Mouse (Mus musculus) midbrain, embryonic 13.5 days (tissue): ENCODE results near the gene Gapt. TPM values are rescaled to one million over a fixed set of nuclear protein-coding genes. Genes with fewer than 3 reads are reported as not detected.
"Not testable (repeated sequence)": the region's sequence is repeated elsewhere in the genome, so short reads cannot be mapped to it uniquely, and the experiment has no call there.

Experiments used
- ATAC-seq: fragments of 200-750 bp; cut with Nextera tagmentation; 2 replicates; pipeline ENCODE4 v1.8.0; 2017; ENCODE audit warnings: mild to moderate bottlenecking, moderate TSS enrichment, moderate library complexity
- H3K27ac ChIP-seq: fragments of 300-500 bp; sonication (generic); 2 replicates; pipeline ENCODE4 v1.5.1; 2015; ENCODE audit warnings: inconsistent platforms, mild to moderate bottlenecking, moderate library complexity
- H3K27me3 ChIP-seq: fragments of 300-500 bp; sonication (generic); 2 replicates; pipeline ENCODE4 v1.6.1; 2015; ENCODE audit warnings: mild to moderate bottlenecking, inconsistent platforms
- H3K36me3 ChIP-seq: fragments of 300-500 bp; sonication (generic); 2 replicates; pipeline ENCODE4 v1.6.1; 2015; ENCODE audit warnings: mild to moderate bottlenecking, inconsistent platforms
- H3K4me1 ChIP-seq: fragments of 300-500 bp; sonication (generic); replicated peaks from 2 replicates; pipeline ENCODE4 v1.6.1; 2015; ENCODE audit warnings: inconsistent platforms
- H3K4me2 ChIP-seq: fragments of 300-500 bp; sonication (generic); replicated peaks from 2 replicates; pipeline ENCODE4 v1.6.1; 2015; ENCODE audit warnings: moderate library complexity, mild to moderate bottlenecking, inconsistent platforms
- H3K4me3 ChIP-seq: fragments of 300-500 bp; sonication (generic); replicated peaks from 2 replicates; pipeline ENCODE4 v1.5.1; 2015; ENCODE audit warnings: mild to moderate bottlenecking, inconsistent platforms
- H3K9ac ChIP-seq: fragments of 300-500 bp; sonication (generic); replicated peaks from 2 replicates; pipeline ENCODE4 v1.6.1; 2015; ENCODE audit warnings: mild to moderate bottlenecking, inconsistent platforms
- H3K9me3 ChIP-seq: fragments of 300-500 bp; sonication (generic); 2 replicates; pipeline ENCODE4 v1.6.1; 2016; ENCODE audit warnings: mild to moderate bottlenecking, inconsistent platforms
- WGBS: fragments of 180-500 bp; shearing (Covaris S2); methylation state at CpG from one replicate; pipeline ENCODE4 v1.1.7; 2015; 5-methylcytosine and 5-hydroxymethylcytosine counted together
- polyA plus RNA-seq: library from polyadenylated mRNA; unstranded; fragments of >200 nt; fragmentation: Nextera tagmentation; extraction: Ambion mirVana; gene quantifications from 2 replicates; pipeline ENCODE4 v1.2.1, GENCODE M21; 2015

Gapt gene
- polyA plus RNA-seq, 1 experiment from 2014 or later, result 0.09 TPM

GRCm38 (mm10) chr13:110394291-110395178 is 37.5 kb upstream of the Gapt start, which contains the start of gene Plk2:
Plk2 (plus strand) TSS chr13:110395046.
- WGBS, result under 1% methylated on average over 71 of the region's 71 CpGs

GRCm38 (mm10) chr13:110392631-110393030 is 35.6 kb upstream of the Gapt start:
- no peak for ATAC-seq
- Histone ChIP-seq H3K27ac (no peak overlapping the region), H3K4me1 (peaks cover 7% of the 10 kb centered on the region), H3K4me3 (no peak overlapping the region), H3K36me3 (peaks cover 3% of the 10 kb centered on the region), H3K27me3 (peaks cover 8% of the 10 kb centered on the region), H3K9ac (no peak overlapping the region), H3K4me2 (no peak overlapping the region), H3K9me3 (peaks cover 5% of the 10 kb centered on the region)
- WGBS, result 51% methylated on average over 3 of the region's 3 CpGs

More at GRCm38 (mm10) chr13:110394291-110395178, 37.5 kb upstream of the Gapt start, which contains the start of gene Plk2:
- peak within 1 kb of the TSS; percentile 71 for H3K4me3 ChIP-seq
- H3K27me3 ChIP-seq, result peaks cover 8% of the 10 kb centered on the region
- H3K9me3 ChIP-seq, result peaks cover 2% of the 10 kb centered on the region; the same call in 1 of the 2 replicates
- peaks cover 22% of the 10 kb centered on the region for H3K36me3 ChIP-seq
- H3K4me2 ChIP-seq, result peak within 1 kb of the TSS; percentile 97
- peak within 1 kb of the TSS; percentile 93 for H3K9ac ChIP-seq
- peak within 1 kb of the TSS; percentile 90 for H3K27ac ChIP-seq
- peak; percentile 93 for ATAC-seq
- peaks cover 24% of the 10 kb centered on the region for H3K4me1 ChIP-seq

- no peak overlapping the region for H3K4me2 ChIP-seq
- peaks cover 5% of the 10 kb centered on the region for H3K9me3 ChIP-seq
- no peak overlapping the region for H3K27ac ChIP-seq
- no peak overlapping the region for H3K9ac ChIP-seq
- ATAC-seq, result no peak
- H3K4me3 ChIP-seq, result no peak overlapping the region
- no peaks in the 10 kb centered on the region for H3K36me3 ChIP-seq
- 22% methylated on average over 8 of the region's 8 CpGs for WGBS
- H3K4me1 ChIP-seq, result peaks cover 4% of the 10 kb centered on the region
- H3K27me3 ChIP-seq, result peaks cover 8% of the 10 kb centered on the region; the same call in 1 of the 2 replicates
Observed at GRCm38 (mm10) chr13:110392210-110392609, 35.2 kb upstream of the Gapt start.

- peaks cover 3% of the 10 kb centered on the region for H3K9me3 ChIP-seq
- 75% methylated on average over 6 of the region's 6 CpGs for WGBS
- no peak overlapping the region for H3K9ac ChIP-seq
- no peak for ATAC-seq
- H3K4me1 ChIP-seq, result no peaks in the 10 kb centered on the region
- H3K27me3 ChIP-seq, result no peaks in the 10 kb centered on the region
- H3K4me2 ChIP-seq, result no peak overlapping the region
- no peaks in the 10 kb centered on the region for H3K36me3 ChIP-seq
- H3K27ac ChIP-seq, result no peak overlapping the region
- H3K4me3 ChIP-seq, result no peak overlapping the region
Observed at GRCm38 (mm10) chr13:110384514-110384913, 27.5 kb upstream of the Gapt start.

GRCm38 (mm10) chr13:110382447-110382901 is 25.5 kb upstream of the Gapt start:
- Histone ChIP-seq H3K4me1 (no peaks in the 10 kb centered on the region), H3K4me3 (no peak overlapping the region), H3K9ac (no peak overlapping the region), H3K27me3 (no peaks in the 10 kb centered on the region), H3K27ac (no peak overlapping the region), H3K36me3 (no peaks in the 10 kb centered on the region), H3K9me3 (no peaks in the 10 kb centered on the region), H3K4me2 (no peak overlapping the region)
- WGBS, result 21% methylated on average over 5 of the region's 5 CpGs
- peak; percentile 65; the same call in 1 of the 2 replicates for ATAC-seq

GRCm38 (mm10) chr13:110369673-110370072 is 12.7 kb upstream of the Gapt start:
- H3K27ac ChIP-seq, result no peak overlapping the region
- H3K9ac ChIP-seq, result no peak overlapping the region
- no peak overlapping the region for H3K4me3 ChIP-seq
- no peaks in the 10 kb centered on the region for H3K27me3 ChIP-seq
- H3K9me3 ChIP-seq, result no peaks in the 10 kb centered on the region
- ATAC-seq, result peak; percentile 54; the same call in 1 of the 2 replicates
- WGBS, result 95% methylated on average over 1 of the region's 1 CpGs
- no peak overlapping the region for H3K4me2 ChIP-seq
- no peaks in the 10 kb centered on the region for H3K36me3 ChIP-seq
- H3K4me1 ChIP-seq, result no peaks in the 10 kb centered on the region

DNA sequence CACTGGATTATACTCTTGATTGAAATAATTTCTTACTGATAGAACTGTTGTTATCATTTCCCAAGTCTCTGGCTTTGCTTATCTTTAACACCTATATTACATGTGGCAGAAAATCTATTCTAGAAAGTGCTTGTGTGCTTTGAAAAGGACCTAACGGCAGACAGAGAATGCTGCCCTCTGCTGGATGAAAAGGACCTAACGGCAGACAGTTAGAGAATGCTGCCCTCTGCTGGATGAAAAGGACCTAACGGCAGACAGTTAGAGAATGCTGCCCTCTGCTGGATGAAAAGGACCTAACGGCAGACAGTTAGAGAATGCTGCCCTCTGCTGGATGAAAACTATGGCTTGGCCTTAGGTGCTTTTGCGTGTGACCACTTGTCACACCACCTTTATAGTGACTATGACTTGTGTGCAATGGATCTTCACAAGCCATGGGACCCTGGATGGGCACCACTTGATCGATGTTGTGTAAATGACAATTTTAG is 11.6 kb upstream of the Gapt start:
- not testable (repeated sequence) for H3K27me3 ChIP-seq, H3K4me2 ChIP-seq, H3K36me3 ChIP-seq, H3K9ac ChIP-seq, H3K9me3 ChIP-seq, H3K27ac ChIP-seq, H3K4me3 ChIP-seq, H3K4me1 ChIP-seq
- WGBS, result 58% methylated on average over 6 of the region's 6 CpGs
- ATAC-seq, result peak; percentile 79

DNA sequence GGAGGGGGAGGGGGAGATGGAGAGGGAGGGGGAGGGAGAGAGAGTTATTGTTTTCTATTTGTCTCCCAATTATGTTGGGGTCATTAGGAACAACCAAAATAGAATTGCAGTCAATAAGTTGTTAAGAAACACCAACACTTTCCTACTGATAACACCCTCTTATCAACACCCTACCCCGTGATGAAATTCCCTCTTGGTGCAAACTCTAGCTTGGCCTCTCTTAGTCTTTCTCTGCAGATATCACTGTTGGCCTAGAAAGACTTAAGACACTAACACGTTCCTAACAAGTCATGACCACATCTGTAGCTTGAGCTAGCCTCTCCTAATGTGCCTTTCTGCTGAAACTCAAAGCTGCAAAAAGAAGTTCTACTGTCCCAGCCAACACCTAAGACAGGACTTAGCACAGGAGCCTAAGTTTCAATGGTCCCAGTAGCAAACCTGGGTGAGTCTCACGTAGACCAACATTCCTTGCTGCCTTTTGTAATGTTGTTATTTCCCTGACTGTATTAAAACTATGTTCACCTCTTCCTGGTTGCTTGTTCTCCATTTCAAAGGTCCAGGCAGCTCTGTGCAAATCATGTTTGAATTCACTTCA is 11.1 kb upstream of the Gapt start:
- H3K9me3 ChIP-seq, result no peaks in the 10 kb centered on the region
- H3K4me3 ChIP-seq, result no peak overlapping the region
- ATAC-seq, result peak; percentile 53
- H3K4me1 ChIP-seq, result no peaks in the 10 kb centered on the region
- no peaks in the 10 kb centered on the region for H3K36me3 ChIP-seq
- no peak overlapping the region for H3K9ac ChIP-seq
- WGBS, result 92% methylated on average over 3 of the region's 3 CpGs
- no peak overlapping the region for H3K27ac ChIP-seq
- H3K4me2 ChIP-seq, result no peak overlapping the region
- no peaks in the 10 kb centered on the region for H3K27me3 ChIP-seq

- H3K27me3 ChIP-seq, result no peaks in the 10 kb centered on the region
- H3K4me1 ChIP-seq, result no peaks in the 10 kb centered on the region
- WGBS, result 96% methylated on average over 3 of the region's 3 CpGs
- H3K4me3 ChIP-seq, result no peak overlapping the region
- H3K36me3 ChIP-seq, result no peaks in the 10 kb centered on the region
- no peak overlapping the region for H3K9ac ChIP-seq
- H3K27ac ChIP-seq, result no peak overlapping the region
- ATAC-seq, result no peak
- no peak overlapping the region for H3K4me2 ChIP-seq
- H3K9me3 ChIP-seq, result no peaks in the 10 kb centered on the region
Observed at GRCm38 (mm10) chr13:110366477-110366876, 9.5 kb upstream of the Gapt start.

DNA sequence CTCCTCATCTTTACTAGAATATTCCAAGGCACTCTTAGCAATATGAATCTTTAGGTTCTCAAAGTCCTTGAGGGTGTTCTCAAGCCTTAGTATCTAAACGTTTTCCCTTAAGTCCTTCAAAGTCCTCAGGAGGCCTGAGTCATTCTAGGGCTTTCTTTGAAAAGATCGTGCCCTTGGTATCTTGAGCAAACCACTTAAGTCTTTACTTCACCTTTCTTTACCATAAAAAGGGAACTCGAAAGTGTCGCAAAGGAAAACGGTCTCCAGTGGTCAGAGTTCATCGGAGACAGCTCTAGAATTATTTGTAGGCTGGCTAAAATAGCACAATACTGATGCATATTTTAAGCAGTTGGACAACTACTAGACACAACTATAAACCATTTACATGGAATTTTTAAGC is 6.7 kb upstream of the Gapt start:
- H3K9me3 ChIP-seq, result no peaks in the 10 kb centered on the region
- H3K9ac ChIP-seq, result no peak overlapping the region
- H3K4me2 ChIP-seq, result no peak overlapping the region
- H3K4me1 ChIP-seq, result no peaks in the 10 kb centered on the region
- no peaks in the 10 kb centered on the region for H3K36me3 ChIP-seq
- H3K4me3 ChIP-seq, result no peak overlapping the region
- no peak for ATAC-seq
- WGBS, result 84% methylated on average over 6 of the region's 6 CpGs
- H3K27ac ChIP-seq, result no peak overlapping the region
- no peaks in the 10 kb centered on the region for H3K27me3 ChIP-seq

GRCm38 (mm10) chr13:110351051-110351450 is 5.9 kb downstream of the Gapt start:
- Histone ChIP-seq H3K4me3 (no peak overlapping the region), H3K9ac (no peak overlapping the region), H3K27ac (no peak overlapping the region), H3K4me2 (no peak overlapping the region), H3K36me3 (no peaks in the 10 kb centered on the region), H3K4me1 (peaks cover 10% of the 10 kb centered on the region), H3K9me3 (no peaks in the 10 kb centered on the region), H3K27me3 (no peaks in the 10 kb centered on the region)
- WGBS, result 91% methylated on average over 6 of the region's 6 CpGs
- no peak for ATAC-seq

- no peaks in the 10 kb centered on the region for H3K9me3 ChIP-seq
- H3K4me1 ChIP-seq, result peaks cover 10% of the 10 kb centered on the region
- H3K9ac ChIP-seq, result no peak overlapping the region
- peak; percentile 79 for ATAC-seq
- H3K4me3 ChIP-seq, result no peak overlapping the region
- H3K36me3 ChIP-seq, result no peaks in the 10 kb centered on the region
- H3K4me2 ChIP-seq, result no peak overlapping the region
- no peaks in the 10 kb centered on the region for H3K27me3 ChIP-seq
- peak overlapping the region; percentile 67 for H3K27ac ChIP-seq
- 13% methylated on average over 7 of the region's 7 CpGs for WGBS
Observed at GRCm38 (mm10) chr13:110346707-110347106, 10.3 kb downstream of the Gapt start.
